Mouse (Mus musculus) liver, embryonic 15.5 days (tissue): ENCODE measurements around the gene Cyb561. TPM values are rescaled to one million over a fixed set of nuclear protein-coding genes. Genes with fewer than 3 reads are reported as not detected.

Experiments
- ATAC-seq: fragments of 200-750 bp; cut with Nextera tagmentation; 2 replicates; pipeline ENCODE4 v1.8.0; 2017; ENCODE audit warnings: moderate number of reproducible peaks, mild to moderate bottlenecking, moderate library complexity; ENCODE audit not compliant: insufficient read depth
- H3K27ac ChIP-seq: fragments of 300-500 bp; sonication (generic); replicated peaks from 2 replicates; pipeline ENCODE4 v1.5.1; 2015; ENCODE audit warnings: mild to moderate bottlenecking, inconsistent platforms
- H3K27me3 ChIP-seq: fragments of 300-500 bp; sonication (generic); 2 replicates; pipeline ENCODE4 v1.6.1; 2015; ENCODE audit warnings: mild to moderate bottlenecking, inconsistent platforms
- H3K36me3 ChIP-seq: fragments of 300-500 bp; sonication (generic); replicated peaks from 2 replicates; pipeline ENCODE4 v1.6.1; 2015; ENCODE audit warnings: moderate library complexity, mild to moderate bottlenecking, inconsistent platforms
- H3K4me1 ChIP-seq: fragments of 300-500 bp; sonication (generic); replicated peaks from 2 replicates; pipeline ENCODE4 v1.6.1; 2015; ENCODE audit warnings: inconsistent platforms
- H3K4me2 ChIP-seq: fragments of 300-500 bp; sonication (generic); 2 replicates; pipeline ENCODE4 v1.6.1; 2015; ENCODE audit warnings: moderate library complexity, mild to moderate bottlenecking, inconsistent platforms
- H3K4me3 ChIP-seq: fragments of 300-500 bp; sonication (generic); replicated peaks from 2 replicates; pipeline ENCODE4 v1.5.1; 2015; ENCODE audit warnings: mild to moderate bottlenecking, inconsistent platforms
- H3K9ac ChIP-seq: fragments of 300-500 bp; sonication (generic); 2 replicates; pipeline ENCODE4 v1.6.1; 2015; ENCODE audit warnings: moderate library complexity, mild to moderate bottlenecking, inconsistent platforms
- H3K9me3 ChIP-seq: fragments of 300-500 bp; sonication (generic); replicated peaks from 2 replicates; pipeline ENCODE4 v1.6.1; 2016; ENCODE audit warnings: inconsistent platforms
- WGBS: fragments of 180-500 bp; shearing (Covaris S2); methylation state at CpG from one replicate; pipeline ENCODE4 v1.1.7; 2015; ENCODE audit warnings: mixed read lengths; ENCODE audit not compliant: insufficient replicate concordance; 5-methylcytosine and 5-hydroxymethylcytosine counted together
- polyA plus RNA-seq: library from polyadenylated mRNA; unstranded; fragments of >200 nt; fragmentation: Nextera tagmentation; extraction: Ambion mirVana; gene quantifications from 2 replicates; pipeline ENCODE4 v1.2.1, GENCODE M21; 2015

Cyb561 gene
- polyA plus RNA-seq, result 1.5 and 1.6 TPM in 2 replicates

- Histone ChIP-seq H3K9me3 (no peaks in the 10 kb centered on the region), H3K36me3 (no peaks in the 10 kb centered on the region), H3K9ac (no peak within 1 kb of the TSS), H3K27me3 (peaks cover 22% of the 10 kb centered on the region; the same call in 1 of the 2 replicates), H3K27ac (no peak within 1 kb of the TSS), H3K4me1 (no peaks in the 10 kb centered on the region), H3K4me3 (no peak within 1 kb of the TSS), H3K4me2 (no peak within 1 kb of the TSS)
- no peak for ATAC-seq
- 69% methylated on average over 12 of the region's 12 CpGs for WGBS
These were observed at the start of gene Cyb561 for GRCm38 (mm10) chr11:105952911-105953386. Cyb561 (minus strand) TSS chr11:105953336.

GRCm38 (mm10) chr11:106001718-106002117 lies 48.6 kb upstream of the Cyb561 start:
- WGBS, result 26% methylated on average over 4 of the region's 4 CpGs

GRCm38 (mm10) chr11:106000062-106000461 lies 46.9 kb upstream of the Cyb561 start:
- H3K4me3 ChIP-seq, result no peak overlapping the region
- H3K27ac ChIP-seq, result no peak overlapping the region
- no peaks in the 10 kb centered on the region for H3K9me3 ChIP-seq
- H3K4me1 ChIP-seq, result 0 out of 2 replicates have a peak, but pooled peaks cover 4% of the 10 kb centered on the region
- ATAC-seq, result no peak
- no peak overlapping the region for H3K4me2 ChIP-seq
- 68% methylated on average over 6 of the region's 6 CpGs for WGBS
- H3K36me3 ChIP-seq, result no peaks in the 10 kb centered on the region
- H3K27me3 ChIP-seq, result peaks cover 86% of the 10 kb centered on the region
- H3K9ac ChIP-seq, result no peak overlapping the region

More at GRCm38 (mm10) chr11:106001718-106002117, 48.6 kb upstream of the Cyb561 start:
- H3K4me3 ChIP-seq, result no peak overlapping the region
- H3K27me3 ChIP-seq, result peaks cover 77% of the 10 kb centered on the region
- H3K36me3 ChIP-seq, result no peaks in the 10 kb centered on the region
- H3K9ac ChIP-seq, result no peak overlapping the region
- ATAC-seq, result no peak
- H3K4me1 ChIP-seq, result 0 out of 2 replicates have a peak, but pooled peaks cover 4% of the 10 kb centered on the region
- H3K9me3 ChIP-seq, result no peaks in the 10 kb centered on the region
- no peak overlapping the region for H3K27ac ChIP-seq
- no peak overlapping the region for H3K4me2 ChIP-seq

- Histone ChIP-seq H3K4me1 (peaks cover 4% of the 10 kb centered on the region; the same call in 1 of the 2 replicates), H3K27ac (no peak within 1 kb of the TSS), H3K36me3 (no peaks in the 10 kb centered on the region), H3K9me3 (no peaks in the 10 kb centered on the region), H3K4me3 (no peak within 1 kb of the TSS), H3K4me2 (no peak within 1 kb of the TSS), H3K27me3 (peaks cover 58% of the 10 kb centered on the region), H3K9ac (no peak within 1 kb of the TSS)
- 79% methylated on average over 3 of the region's 3 CpGs for WGBS
- ATAC-seq, result no peak
These were observed 41.2 kb upstream of the Cyb561 start, which contains the start of gene Ace3 for GRCm38 (mm10) chr11:105994375-105994774. Ace3 (plus strand) TSS chr11:105994675.

- Histone ChIP-seq H3K9me3 (no peaks in the 10 kb centered on the region), H3K4me3 (no peak overlapping the region), H3K4me2 (no peak overlapping the region), H3K27me3 (peaks cover 23% of the 10 kb centered on the region), H3K4me1 (peaks cover 4% of the 10 kb centered on the region; the same call in 1 of the 2 replicates), H3K27ac (no peak overlapping the region), H3K9ac (no peak overlapping the region), H3K36me3 (no peaks in the 10 kb centered on the region)
- ATAC-seq, result peak; percentile 46; the same call in 1 of the 2 replicates
- 18% methylated on average over 2 of the region's 2 CpGs for WGBS
These were observed 37.1 kb upstream of the Cyb561 start for GRCm38 (mm10) chr11:105990231-105990630.

- H3K4me3 ChIP-seq, result no peak overlapping the region
- H3K36me3 ChIP-seq, result no peaks in the 10 kb centered on the region
- no peak for ATAC-seq
- H3K27me3 ChIP-seq, result peaks cover 17% of the 10 kb centered on the region
- H3K4me1 ChIP-seq, result peaks cover 4% of the 10 kb centered on the region; the same call in 1 of the 2 replicates
- 64% methylated on average over 6 of the region's 6 CpGs for WGBS
- no peaks in the 10 kb centered on the region for H3K9me3 ChIP-seq
- no peak overlapping the region for H3K27ac ChIP-seq
- no peak overlapping the region for H3K4me2 ChIP-seq
- H3K9ac ChIP-seq, result no peak overlapping the region
These were observed 36.3 kb upstream of the Cyb561 start for GRCm38 (mm10) chr11:105989446-105989845.

GRCm38 (mm10) chr11:105987446-105987845 lies 34.3 kb upstream of the Cyb561 start:
- Histone ChIP-seq H3K9ac (no peak overlapping the region), H3K9me3 (no peaks in the 10 kb centered on the region), H3K36me3 (no peaks in the 10 kb centered on the region), H3K4me3 (no peak overlapping the region), H3K27me3 (peaks cover 22% of the 10 kb centered on the region), H3K4me1 (peaks cover 4% of the 10 kb centered on the region; the same call in 1 of the 2 replicates), H3K4me2 (no peak overlapping the region), H3K27ac (no peak overlapping the region)
- no peak for ATAC-seq
- WGBS, result 37% methylated on average over 6 of the region's 6 CpGs

GRCm38 (mm10) chr11:105984452-105984851 lies 31.3 kb upstream of the Cyb561 start:
- 48% methylated on average over 4 of the region's 4 CpGs for WGBS
- Histone ChIP-seq H3K4me2 (no peak overlapping the region), H3K4me1 (no peaks in the 10 kb centered on the region), H3K4me3 (no peak overlapping the region), H3K27me3 (peaks cover 22% of the 10 kb centered on the region), H3K27ac (no peak overlapping the region), H3K36me3 (no peaks in the 10 kb centered on the region), H3K9me3 (no peaks in the 10 kb centered on the region), H3K9ac (no peak overlapping the region)
- ATAC-seq, result no peak

- H3K27me3 ChIP-seq, result peaks cover 40% of the 10 kb centered on the region
- no peak overlapping the region for H3K4me3 ChIP-seq
- 34% methylated on average over 5 of the region's 5 CpGs for WGBS
- no peaks in the 10 kb centered on the region for H3K9me3 ChIP-seq
- no peak overlapping the region for H3K4me2 ChIP-seq
- no peak overlapping the region for H3K9ac ChIP-seq
- H3K4me1 ChIP-seq, result no peaks in the 10 kb centered on the region
- H3K27ac ChIP-seq, result no peak overlapping the region
- no peak for ATAC-seq
- H3K36me3 ChIP-seq, result no peaks in the 10 kb centered on the region
These were observed 25.5 kb upstream of the Cyb561 start for GRCm38 (mm10) chr11:105978634-105979033.

GRCm38 (mm10) chr11:105978232-105978631 lies 25.1 kb upstream of the Cyb561 start:
- 60% methylated on average over 2 of the region's 2 CpGs for whole genome bisulfite sequencing
- no peak overlapping the region for H3K4me3 ChIP-seq
- no peak overlapping the region for H3K9ac ChIP-seq

GRCm38 (mm10) chr11:105975636-105976035 lies 22.5 kb upstream of the Cyb561 start:
- H3K9ac ChIP-seq, result no peak overlapping the region
- H3K27me3 ChIP-seq, result peaks cover 54% of the 10 kb centered on the region
- no peak overlapping the region for H3K27ac ChIP-seq
- H3K4me1 ChIP-seq, result no peaks in the 10 kb centered on the region
- no peak overlapping the region for H3K4me3 ChIP-seq
- 74% methylated on average over 5 of the region's 5 CpGs for WGBS
- no peak for ATAC-seq
- no peaks in the 10 kb centered on the region for H3K9me3 ChIP-seq
- no peaks in the 10 kb centered on the region for H3K36me3 ChIP-seq
- H3K4me2 ChIP-seq, result no peak overlapping the region

More at GRCm38 (mm10) chr11:105978232-105978631, 25.1 kb upstream of the Cyb561 start:
- ATAC-seq, result no peak
- Histone ChIP-seq H3K9me3 (no peaks in the 10 kb centered on the region), H3K27ac (no peak overlapping the region), H3K27me3 (peaks cover 44% of the 10 kb centered on the region), H3K4me2 (no peak overlapping the region), H3K36me3 (no peaks in the 10 kb centered on the region), H3K4me1 (no peaks in the 10 kb centered on the region)

- Histone ChIP-seq H3K36me3 (no peaks in the 10 kb centered on the region), H3K27ac (no peak overlapping the region), H3K4me1 (no peaks in the 10 kb centered on the region), H3K9me3 (no peaks in the 10 kb centered on the region), H3K4me2 (no peak overlapping the region), H3K4me3 (no peak overlapping the region), H3K9ac (no peak overlapping the region), H3K27me3 (peaks cover 60% of the 10 kb centered on the region)
- 40% methylated on average over 3 of the region's 3 CpGs for WGBS
- no peak for ATAC-seq
These were observed 21.9 kb upstream of the Cyb561 start for GRCm38 (mm10) chr11:105975050-105975449.
